Mouse (Mus musculus): ENCODE measurements around the gene Xrn1.
A peak's percentile ranks its signal among the peaks of the same experiment; 100 is the strongest.
"Not testable (repeated sequence)": the region's sequence is repeated elsewhere in the genome, so short reads cannot be mapped to it uniquely, and the experiment has no call there.

The Xrn1 gene

GRCm38 (mm10) chr9:96054878-96055277, 100.3 kb downstream of the Xrn1 start:
- no peak for DNase-seq (ENCODE audit: low read depth)

- DNase-seq (ENCODE audit: low read depth) = peak; percentile 85
Measured at GRCm38 (mm10) chr9:96056417-96057223, 102.1 kb downstream of the Xrn1 start.

- no peak for DNase-seq (ENCODE audit: low read depth)
Measured at GRCm38 (mm10) chr9:96063083-96063802, 108.7 kb downstream of the Xrn1 start.

GRCm38 (mm10) chr9:96063803-96064475, 109.4 kb downstream of the Xrn1 start:
- no peak for DNase-seq (ENCODE audit: low read depth)

- peak; percentile 43 for DNase-seq (ENCODE audit: low read depth)
Measured at GRCm38 (mm10) chr9:96067507-96067906, 112.9 kb downstream of the Xrn1 start.

GRCm38 (mm10) chr9:96078752-96079315, 124.3 kb downstream of the Xrn1 start:
- DNase-seq (ENCODE audit: low read depth) = no peak

- no peak for DNase-seq (ENCODE audit: low read depth)
Measured at GRCm38 (mm10) chr9:96085293-96085692, 130.7 kb downstream of the Xrn1 start.

- DNase-seq (ENCODE audit: low read depth) = no peak
Measured at GRCm38 (mm10) chr9:96087671-96088070, 133.1 kb downstream of the Xrn1 start.

- peak; percentile 10 for DNase-seq (ENCODE audit: low read depth)
Measured at GRCm38 (mm10) chr9:96088456-96088855, 133.9 kb downstream of the Xrn1 start.

- not testable (repeated sequence) for DNase-seq (ENCODE audit: low read depth)
Measured at GRCm38 (mm10) chr9:96092637-96093036, 138.1 kb downstream of the Xrn1 start.

- DNase-seq (ENCODE audit: low read depth) = no peak
Measured at GRCm38 (mm10) chr9:96093221-96093620, 138.7 kb downstream of the Xrn1 start.

GRCm38 (mm10) chr9:96094341-96094740, 139.8 kb downstream of the Xrn1 start:
- no peak for DNase-seq (ENCODE audit: low read depth)

GRCm38 (mm10) chr9:96095192-96095591, 140.6 kb downstream of the Xrn1 start:
- peak; percentile 6 for DNase-seq (ENCODE audit: low read depth)

- no peak for DNase-seq (ENCODE audit: low read depth)
Measured at GRCm38 (mm10) chr9:96102846-96103245, 148.3 kb downstream of the Xrn1 start.

Measured in 416B (cell line).